Mouse (Mus musculus) heart, adult 2 months (tissue): ENCODE measurements around the gene Pfdn4.

Experiments
- CTCF ChIP-seq: fragments of 200-600 bp; IDR thresholded peaks from 2 replicates; pipeline ENCODE4 v1.8.1; 2022; ENCODE audit warnings: antibody characterized with exemption, mild to moderate bottlenecking, moderate library complexity
- EP300 ChIP-seq: fragments of 200-500 bp; IDR thresholded peaks from 2 replicates; pipeline ENCODE4 v1.6.1; 2011; ENCODE audit warnings: low read depth, low read length, control low read depth; ENCODE audit not compliant: insufficient read depth
- POLR2A ChIP-seq: fragments of 200-500 bp; IDR thresholded peaks from 2 replicates; pipeline ENCODE4 v1.6.1; 2011; ENCODE audit warnings: mild to moderate bottlenecking, low read depth, low read length, control low read depth; ENCODE audit not compliant: insufficient read depth

GRCm38 (mm10) chr2:170511073-170511891 is 15.1 kb downstream of the Pfdn4 start:
- TF ChIP-seq EP300, result no peak
- peak; percentile 94 for TF ChIP-seq CTCF
- peak; percentile 58 for TF ChIP-seq POLR2A
